Mouse (Mus musculus): ENCODE results near the gene Agpat1.

- TF ChIP-seq GATA1 (IDR thresholded peaks at IDR 0.05; ENCODE audit: borderline replicate concordance, low read length) (no peak), FLI1 (IDR thresholded peaks at IDR 0.05; ENCODE audit: low read length) (no peak)
Measured at GRCm38 (mm10) chr17:34650781-34651180, 46.7 kb downstream of the Agpat1 start.

All from megakaryocyte, embryonic 14.5 days (primary cell).